Mouse (Mus musculus): ENCODE data around the gene N4bp2. TPM values are rescaled to one million over a fixed set of nuclear protein-coding genes. Genes with fewer than 3 reads are reported as not detected.
A peak's percentile ranks its signal among the peaks of the same experiment; 100 is the strongest.
"Not testable (repeated sequence)": the region's sequence is repeated elsewhere in the genome, so short reads cannot be mapped to it uniquely, and the experiment has no call there.

Gene N4bp2
- total RNA-seq, 2 experiments from 2014 or later, result 30.8 to 31.7 TPM

- peak; percentile 85 for DNase-seq
- intact Hi-C loops (cut with DNase I), result loop anchor here (5.0 kb wide), 1 partner anchor 188 kb away; no protein-coding TSS in a partner anchor
Observed at GRCm38 (mm10) chr5:65763916-65764785, 830 bp downstream of the N4bp2 start.

- intact Hi-C loops (cut with DNase I), result loop anchor here (5.0 kb wide), 1 partner anchor 187 kb away; no protein-coding TSS in a partner anchor
- peak; percentile 86 for DNase-seq
Observed at GRCm38 (mm10) chr5:65764786-65765634, 1.7 kb downstream of the N4bp2 start.

- intact Hi-C loops (cut with DNase I), result no loop called here
- DNase-seq, result no peak
Observed at GRCm38 (mm10) chr5:65765635-65765911, 2.3 kb downstream of the N4bp2 start.

GRCm38 (mm10) chr5:65768007-65768406, 4.7 kb downstream of the N4bp2 start:
- DNase-seq, result no peak
- intact Hi-C loops (cut with DNase I), result no loop called here

- intact Hi-C loops (cut with DNase I), result no loop called here
- DNase-seq, result no peak
Observed at GRCm38 (mm10) chr5:65770065-65770464, 6.7 kb downstream of the N4bp2 start.

- intact Hi-C loops (cut with DNase I), result no loop called here
- no peak for DNase-seq
Observed at GRCm38 (mm10) chr5:65770493-65770892, 7.2 kb downstream of the N4bp2 start.

- DNase-seq; intact Hi-C loops (cut with DNase I): not testable (repeated sequence)
Observed at GRCm38 (mm10) chr5:65773957-65774356, 10.6 kb downstream of the N4bp2 start.

- intact Hi-C loops (cut with DNase I), result no loop called here
- DNase-seq, result no peak
Observed at GRCm38 (mm10) chr5:65776166-65776565, 12.8 kb downstream of the N4bp2 start.

- no peak for DNase-seq
- intact Hi-C loops (cut with DNase I), result no loop called here
Observed at GRCm38 (mm10) chr5:65776907-65777306, 13.6 kb downstream of the N4bp2 start.

- intact Hi-C loops (cut with DNase I), result not testable (repeated sequence)
Observed at GRCm38 (mm10) chr5:65778986-65779385, 15.7 kb downstream of the N4bp2 start.

GRCm38 (mm10) chr5:65779401-65780063, 16.2 kb downstream of the N4bp2 start:
- intact Hi-C loops (cut with DNase I), result no loop called here

More at GRCm38 (mm10) chr5:65778986-65779385, 15.7 kb downstream of the N4bp2 start:
- not testable (repeated sequence) for DNase-seq

GRCm38 (mm10) chr5:65781147-65781715, 17.9 kb downstream of the N4bp2 start:
- intact Hi-C loops (cut with DNase I), result no loop called here
- DNase-seq, result no peak

More at GRCm38 (mm10) chr5:65779401-65780063, 16.2 kb downstream of the N4bp2 start:
- DNase-seq, result no peak

GRCm38 (mm10) chr5:65781769-65782715, 18.7 kb downstream of the N4bp2 start:
- intact Hi-C loops (cut with DNase I), result no loop called here
- DNase-seq, result no peak

GRCm38 (mm10) chr5:65790604-65791225, 27.4 kb downstream of the N4bp2 start:
- intact Hi-C loops (cut with DNase I), result no loop called here
- no peak for DNase-seq

GRCm38 (mm10) chr5:65794202-65794601, 30.9 kb downstream of the N4bp2 start:
- DNase-seq, result no peak
- intact Hi-C loops (cut with DNase I), result no loop called here

- intact Hi-C loops (cut with DNase I), result no loop called here
- DNase-seq, result no peak
Observed at GRCm38 (mm10) chr5:65794702-65795101, 31.4 kb downstream of the N4bp2 start.

- intact Hi-C loops (cut with DNase I), result no loop called here
Observed at GRCm38 (mm10) chr5:65795293-65795993, 32.1 kb downstream of the N4bp2 start.

GRCm38 (mm10) chr5:65795994-65796298, 32.6 kb downstream of the N4bp2 start:
- intact Hi-C loops (cut with DNase I), result no loop called here

More at GRCm38 (mm10) chr5:65795293-65795993, 32.1 kb downstream of the N4bp2 start:
- no peak for DNase-seq

More at GRCm38 (mm10) chr5:65795994-65796298, 32.6 kb downstream of the N4bp2 start:
- no peak for DNase-seq
